Mouse (Mus musculus): ENCODE results near the gene Pi4ka.

Gene Pi4ka

DNA sequence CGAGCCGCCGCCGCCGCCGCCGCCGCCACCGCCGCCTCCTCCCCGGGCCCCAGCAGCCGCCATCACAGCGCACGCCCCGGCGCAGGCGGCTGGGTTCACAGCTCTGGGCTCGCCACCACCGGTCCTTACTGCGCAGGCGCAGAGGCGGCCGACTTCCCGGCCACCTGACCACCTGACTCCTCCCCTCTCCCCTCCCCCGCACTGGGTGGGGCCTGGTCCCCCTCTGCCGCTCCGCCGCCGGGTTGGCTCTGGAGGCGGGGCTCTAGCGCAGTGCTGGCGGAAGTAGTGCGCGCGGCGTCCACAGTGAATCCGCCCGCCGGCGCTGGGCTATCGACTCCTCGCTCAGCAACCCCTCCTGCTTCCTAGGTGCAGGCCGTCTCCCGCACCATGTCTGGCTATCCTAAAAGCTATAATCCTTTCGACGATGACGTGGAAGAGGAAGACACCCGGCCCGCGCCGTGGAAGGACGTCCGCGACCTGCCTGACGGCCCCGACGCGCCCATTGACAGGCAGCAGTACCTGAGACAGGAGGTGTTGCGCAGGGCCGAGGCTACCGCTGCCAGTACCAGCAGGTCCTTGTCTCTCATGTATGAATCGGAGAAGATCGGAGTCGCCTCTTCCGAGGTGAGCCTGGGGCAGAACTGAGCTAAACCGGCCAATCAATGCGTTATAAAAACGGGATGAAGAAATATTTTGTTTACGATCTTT is at the start of gene Pi4ka, which contains the start of gene Snap29:
Gene Pi4ka, minus strand, starts transcription at position 579 of the 708 bp plus-strand sequence.
Gene Snap29, plus strand, starts transcription at position 251 of the 708 bp plus-strand sequence.
- peak; percentile 98 for DNase-seq (ENCODE audit: low read depth, low spot score)

DNA sequence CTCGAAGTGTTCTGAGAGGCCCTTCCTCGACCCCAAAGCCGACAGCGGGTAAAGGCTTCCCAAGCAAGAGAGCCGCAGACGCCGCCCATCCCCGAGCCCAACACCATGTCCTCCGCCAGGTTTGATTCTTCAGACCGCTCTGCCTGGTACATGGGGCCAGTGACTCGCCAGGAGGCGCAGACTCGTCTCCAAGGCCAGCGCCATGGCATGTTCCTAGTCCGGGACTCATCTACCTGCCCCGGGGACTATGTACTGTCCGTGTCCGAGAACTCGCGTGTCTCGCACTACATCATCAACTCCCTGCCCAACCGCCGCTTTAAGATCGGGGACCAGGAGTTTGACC is 46.2 kb upstream of the Pi4ka start:
- DNase-seq (ENCODE audit: low read depth, low spot score) = no peak

DNA sequence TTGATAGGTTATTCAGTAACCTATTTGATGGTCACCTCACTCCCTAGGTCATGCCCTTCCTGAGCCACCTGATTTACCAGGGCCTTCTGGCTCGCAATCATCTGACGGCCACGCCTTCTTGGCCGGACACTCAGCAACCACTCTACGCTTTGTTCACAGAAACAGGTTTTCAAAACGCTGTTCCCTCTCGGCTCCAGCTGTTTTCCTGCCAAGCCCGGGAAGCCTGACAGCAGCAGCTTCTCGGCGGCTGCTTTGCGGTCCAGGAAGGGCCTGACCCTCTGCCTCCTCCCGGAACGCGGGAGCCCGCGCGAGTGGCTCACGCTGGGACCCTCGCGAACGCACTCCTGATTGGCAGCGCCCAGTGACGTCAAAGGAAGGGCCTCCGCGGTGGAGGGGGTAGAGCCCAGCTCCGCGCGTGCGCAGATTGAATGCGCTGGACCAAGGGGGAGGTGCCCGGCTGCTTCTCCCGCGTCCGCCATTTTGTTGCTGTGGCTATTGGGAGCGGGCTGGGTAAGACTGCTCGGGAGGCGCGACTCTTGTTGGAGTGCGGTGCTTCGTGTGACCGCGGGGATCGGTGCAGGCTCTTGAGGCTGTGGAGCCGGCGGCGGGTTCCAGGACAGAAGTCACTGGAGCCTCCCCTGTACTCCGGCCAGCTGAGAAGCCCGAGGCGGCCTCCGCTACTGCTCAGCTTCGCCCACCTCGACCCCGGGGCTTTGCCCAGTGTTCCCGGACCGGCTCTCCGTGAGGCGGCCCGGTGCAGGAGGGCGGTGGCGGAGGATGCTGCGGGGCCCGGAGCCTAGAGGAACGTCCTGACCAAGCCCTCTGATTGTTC is 45.6 kb upstream of the Pi4ka start, which contains the start of gene Crkl:
Gene Crkl, plus strand, starts transcription at position 447 of the 832 bp plus-strand sequence.
- DNase-seq (ENCODE audit: low read depth, low spot score) = peak; percentile 95

DNA sequence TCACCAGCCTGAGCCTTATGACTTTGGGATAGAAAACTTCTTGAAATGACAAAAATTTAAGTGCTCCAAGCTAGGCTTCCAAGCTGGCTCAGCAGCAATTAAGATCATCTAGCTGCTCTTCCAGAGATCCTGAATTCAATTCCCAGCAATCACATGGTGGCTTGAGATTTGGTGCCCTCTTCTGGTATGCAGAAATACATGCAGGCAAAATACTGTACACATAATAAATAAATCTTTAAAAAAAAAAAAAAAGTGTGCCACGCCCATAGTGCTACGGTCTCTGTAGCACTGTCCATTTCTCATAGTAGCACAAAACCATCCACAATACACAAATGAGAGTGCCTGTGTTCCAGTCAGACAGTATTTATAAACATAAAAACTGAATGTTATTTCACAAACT is 26.5 kb upstream of the Pi4ka start:
- no peak for DNase-seq (ENCODE audit: low read depth, low spot score)

DNA sequence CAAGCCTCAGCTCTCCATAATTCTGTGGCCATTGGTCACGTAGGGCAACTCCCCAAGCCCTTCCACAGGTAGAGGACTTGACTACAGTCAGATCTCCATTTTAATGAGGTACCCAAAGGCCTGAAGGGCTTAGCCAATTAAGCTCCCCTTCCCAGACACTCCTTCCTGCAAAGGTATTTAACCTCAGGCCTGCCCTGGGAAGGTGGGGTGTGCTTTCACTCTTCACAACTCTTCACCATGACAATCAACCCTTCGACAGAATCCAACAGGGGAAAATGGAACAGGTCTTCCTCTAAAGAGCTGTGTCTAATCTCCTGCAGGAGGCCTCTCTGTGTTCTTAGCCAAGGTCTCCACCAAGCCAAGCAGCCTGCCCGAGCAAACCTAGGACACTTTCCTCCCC is 16.9 kb upstream of the Pi4ka start:
- DNase-seq (ENCODE audit: low read depth, low spot score) = no peak

DNA sequence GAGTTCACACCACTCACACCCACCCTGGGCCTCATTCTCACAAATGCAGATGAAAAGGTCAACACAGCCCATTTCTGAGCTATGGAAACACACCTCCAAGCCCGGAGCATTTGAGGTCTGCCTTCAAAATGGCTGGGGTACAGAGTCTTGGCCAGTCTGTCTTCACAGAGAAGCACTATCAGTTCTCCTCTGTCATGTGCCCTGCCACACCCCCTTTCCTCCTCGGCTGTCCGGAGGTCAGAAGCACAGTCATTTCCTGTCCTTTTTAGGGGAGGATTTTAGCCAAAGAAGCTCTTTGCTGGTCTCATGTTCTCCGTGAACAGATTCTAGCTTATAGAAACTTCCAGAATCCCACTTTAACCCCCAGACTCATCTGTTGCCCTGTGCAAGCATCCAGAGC is 4.1 kb upstream of the Pi4ka start:
- no peak for DNase-seq (ENCODE audit: low read depth, low spot score)

DNA sequence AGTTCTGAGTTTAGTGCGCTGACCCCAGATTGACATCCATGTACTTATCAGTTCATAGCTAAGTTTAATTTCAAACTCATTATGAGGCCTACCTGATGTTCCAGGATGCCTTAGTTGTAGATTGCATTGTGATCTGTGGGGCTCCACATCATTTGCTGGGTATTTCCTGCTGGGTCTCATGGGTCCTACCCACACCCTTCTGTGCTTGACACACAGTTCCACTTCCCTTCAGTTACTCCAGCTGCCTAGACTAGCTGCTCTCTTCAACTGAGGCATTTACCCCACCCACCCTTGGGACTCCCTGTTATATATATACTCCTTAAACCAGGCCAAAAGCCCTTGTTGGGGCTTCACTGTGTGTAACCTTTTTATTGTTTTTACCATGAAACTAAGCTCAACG is 2.9 kb upstream of the Pi4ka start:
- DNase-seq (ENCODE audit: low read depth, low spot score) = no peak

DNA sequence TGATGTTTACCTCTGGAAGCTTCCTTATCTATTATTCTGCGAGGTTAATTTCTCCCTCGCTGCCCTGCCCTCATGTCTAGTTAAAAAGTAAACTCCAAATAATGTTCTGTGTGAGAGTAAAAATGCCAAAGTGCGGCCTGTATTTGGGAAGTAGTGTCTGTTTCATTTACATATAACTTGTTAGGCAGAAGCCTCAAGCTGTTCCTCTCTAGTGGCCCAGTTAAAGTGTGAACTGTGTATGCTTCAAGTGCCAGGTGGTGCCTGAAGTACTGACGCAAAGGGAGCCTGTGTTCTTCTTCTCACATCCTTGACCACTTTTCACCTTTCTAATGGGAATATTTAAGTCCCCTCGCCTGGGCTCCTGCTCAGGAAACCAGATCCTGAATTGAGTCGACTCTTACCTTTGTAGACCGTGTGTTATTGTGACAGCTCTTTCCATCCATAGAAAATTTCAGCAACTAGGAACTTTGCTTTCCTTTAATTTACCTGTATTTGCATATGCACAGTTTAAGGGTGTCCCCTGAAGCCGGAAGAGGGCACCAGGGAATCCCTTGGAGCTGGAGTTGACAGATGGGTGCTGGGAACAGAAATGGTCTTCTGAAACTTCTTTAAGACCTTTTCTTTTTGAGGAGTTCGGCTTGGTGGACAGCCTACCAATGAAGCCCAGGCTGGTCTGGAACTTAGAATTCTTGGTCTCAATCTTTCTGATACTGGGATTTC is 558 bp upstream of the Pi4ka start:
- DNase-seq (ENCODE audit: low read depth, low spot score) = no peak

DNA sequence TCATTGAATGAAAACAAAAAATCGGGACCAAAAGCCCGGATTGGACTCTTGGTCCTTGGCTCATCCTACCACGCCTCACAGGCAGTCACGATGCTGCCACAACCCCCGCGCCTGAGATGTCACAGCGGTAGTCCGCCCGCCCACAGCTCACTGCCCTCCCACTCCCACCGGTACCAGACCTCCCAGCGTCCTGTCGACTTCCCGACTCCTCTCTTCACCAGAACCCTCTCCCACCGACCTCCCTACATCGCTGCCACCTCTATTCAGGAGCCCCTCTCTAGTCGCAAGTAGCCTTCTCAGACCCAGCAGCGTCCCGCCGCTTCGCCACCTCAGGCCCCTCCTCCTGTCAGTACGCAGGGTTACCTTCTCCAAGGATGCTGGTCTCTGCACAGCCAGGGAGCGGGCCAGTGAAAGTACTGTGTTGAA is 830 bp downstream of the Pi4ka start:
- no peak for DNase-seq (ENCODE audit: low read depth, low spot score)

DNA sequence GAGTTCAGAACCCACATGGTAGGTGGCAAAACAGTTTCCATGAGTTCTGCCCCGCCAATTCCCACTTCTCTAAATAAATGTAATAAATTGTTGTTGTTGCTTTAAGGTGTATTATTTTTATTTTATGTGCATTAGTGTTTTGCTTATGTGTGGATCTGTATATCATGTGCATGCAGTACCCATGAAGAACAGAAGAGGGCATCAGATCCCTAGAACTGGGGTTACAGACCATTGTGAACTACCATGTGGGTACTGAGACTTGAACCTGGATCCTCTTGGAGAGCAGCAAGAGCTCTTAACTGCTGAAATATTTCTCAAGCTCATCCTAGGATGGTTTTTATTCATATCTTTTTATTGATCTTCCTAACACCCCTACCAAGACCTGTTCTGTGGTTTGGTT is 3.3 kb downstream of the Pi4ka start:
- DNase-seq (ENCODE audit: low read depth, low spot score) = no peak

DNA sequence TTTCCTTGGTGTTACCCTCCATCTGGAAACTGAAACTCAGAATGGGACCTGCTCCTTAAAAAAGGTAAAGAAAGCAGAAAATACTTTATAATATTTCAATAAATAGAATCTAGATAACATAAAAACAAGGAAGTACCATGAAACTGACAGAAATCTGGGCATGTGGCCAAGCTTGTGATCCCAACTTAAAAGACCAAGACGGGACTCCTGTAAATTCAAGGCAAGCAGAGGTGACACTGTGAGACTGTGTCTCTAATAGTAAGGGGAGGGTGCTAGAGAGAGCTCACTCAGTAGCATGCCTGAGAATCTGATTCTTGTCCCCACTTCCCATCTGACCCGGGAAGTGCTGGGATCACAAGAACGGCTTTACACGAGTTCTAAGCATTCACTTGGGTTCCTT is 13.3 kb downstream of the Pi4ka start:
- no peak for DNase-seq (ENCODE audit: low read depth, low spot score)

DNA sequence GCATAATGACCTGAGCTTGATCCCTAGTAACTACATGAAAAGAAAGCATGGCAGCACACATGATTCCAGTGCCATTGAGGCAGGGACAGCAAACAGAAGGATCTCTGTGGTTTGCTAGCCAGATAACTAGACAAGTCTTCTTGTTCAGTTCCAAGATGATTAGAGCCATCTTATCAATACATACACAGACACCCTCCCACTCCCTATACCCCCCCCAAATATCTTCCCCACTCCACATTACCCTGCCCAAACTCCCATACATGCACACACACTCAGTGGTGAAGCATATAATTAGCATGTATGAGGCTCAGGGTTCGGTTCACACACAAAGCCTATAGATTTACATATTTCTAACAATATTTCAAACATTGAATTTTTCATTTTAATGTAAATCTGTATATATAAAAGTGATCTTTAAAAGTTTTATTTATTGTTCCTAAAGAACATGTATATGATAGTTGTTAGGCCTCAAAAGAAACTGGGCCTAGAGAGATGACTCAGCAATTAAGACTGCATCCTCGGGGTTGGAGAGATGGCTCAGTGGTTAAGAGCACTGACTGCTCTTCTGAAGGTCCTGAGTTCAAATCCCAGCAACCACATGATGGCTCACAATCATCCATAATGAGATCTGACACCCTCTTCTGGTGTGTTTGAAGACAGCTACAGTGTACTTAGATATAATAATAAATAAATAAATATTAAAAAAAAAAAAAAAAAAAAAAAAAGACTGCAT is 22.4 kb downstream of the Pi4ka start:
- DNase-seq (ENCODE audit: low read depth, low spot score) = no peak

DNA sequence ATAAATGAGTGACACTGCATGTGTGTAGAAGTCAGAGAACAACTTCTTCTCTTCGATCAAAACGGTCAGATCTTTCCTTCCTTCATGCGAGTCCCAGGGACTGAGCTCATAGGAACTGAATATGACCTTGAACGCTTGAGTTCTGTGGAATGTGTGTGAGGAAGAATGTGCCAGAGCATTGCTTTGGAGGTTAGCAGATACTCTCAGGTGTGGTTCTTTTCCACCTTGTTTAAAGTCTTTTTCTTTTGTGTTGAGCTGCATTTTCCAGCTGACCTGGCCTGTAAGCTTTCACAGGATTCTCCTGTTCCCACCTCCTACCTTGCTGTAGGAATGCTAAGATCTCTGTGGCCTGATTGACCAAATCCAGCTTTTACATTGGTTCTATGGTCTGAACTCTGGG is 23.8 kb downstream of the Pi4ka start:
- DNase-seq (ENCODE audit: low read depth, low spot score) = no peak

DNA sequence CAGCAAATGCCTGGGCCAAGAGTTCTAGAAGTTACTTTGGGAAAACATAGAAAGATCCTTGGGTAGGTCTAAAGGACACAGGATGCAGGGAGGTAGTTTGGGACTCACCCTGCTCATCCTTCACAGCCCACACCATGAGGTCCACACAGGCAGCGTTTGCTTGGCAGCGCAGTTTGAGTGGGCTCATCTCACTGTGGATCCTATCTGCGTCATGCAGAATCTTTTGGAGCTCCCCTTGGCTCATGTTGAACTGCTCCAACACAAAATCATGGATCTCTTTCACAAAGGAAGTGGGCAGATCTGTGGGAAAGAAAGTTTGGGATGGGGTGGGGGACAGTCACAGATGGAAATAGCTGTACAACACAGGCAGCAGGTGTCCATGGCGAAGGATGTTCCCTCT is 47.3 kb downstream of the Pi4ka start:
- no peak for DNase-seq (ENCODE audit: low read depth, low spot score)

DNA sequence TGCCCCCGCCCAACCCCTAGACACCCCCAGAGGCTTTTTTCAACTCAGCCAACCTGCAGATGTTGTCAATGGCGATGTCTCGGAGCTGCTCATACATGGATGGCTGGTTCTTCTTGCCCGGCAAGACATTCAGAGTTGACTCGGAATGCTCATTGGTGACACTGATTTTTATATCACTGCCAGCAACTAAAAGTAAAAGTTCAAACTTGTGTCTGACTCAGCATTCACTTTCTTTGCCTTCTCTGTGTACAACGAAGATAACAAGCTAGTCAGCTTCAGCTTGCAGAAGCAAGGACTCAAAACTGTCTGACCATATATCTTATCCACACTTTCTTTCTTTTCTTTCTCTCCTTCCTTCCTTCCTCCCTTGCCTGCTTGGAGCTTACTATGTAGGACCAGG is 50.1 kb downstream of the Pi4ka start:
- no peak for DNase-seq (ENCODE audit: low read depth, low spot score)

DNA sequence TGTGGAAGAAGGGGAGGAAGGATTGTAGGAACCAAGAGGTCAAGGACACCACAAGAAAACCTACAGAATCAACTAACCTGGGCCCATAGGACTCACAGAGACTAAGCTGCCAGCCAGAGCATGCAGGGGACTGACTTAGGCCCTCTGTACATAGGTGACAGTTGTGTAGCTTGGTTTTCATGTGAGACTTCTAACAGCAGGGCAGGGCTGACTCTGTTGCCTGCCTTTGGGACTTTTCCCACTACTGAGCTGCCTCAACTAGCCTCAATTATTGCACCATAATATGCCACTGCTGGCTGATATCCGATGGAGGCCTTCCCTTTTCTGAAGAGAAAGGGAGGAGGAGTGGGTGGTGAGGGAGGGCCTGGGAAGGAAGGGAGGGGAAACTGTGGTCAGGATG is 59.3 kb downstream of the Pi4ka start:
- no peak for DNase-seq (ENCODE audit: low read depth, low spot score)

DNA sequence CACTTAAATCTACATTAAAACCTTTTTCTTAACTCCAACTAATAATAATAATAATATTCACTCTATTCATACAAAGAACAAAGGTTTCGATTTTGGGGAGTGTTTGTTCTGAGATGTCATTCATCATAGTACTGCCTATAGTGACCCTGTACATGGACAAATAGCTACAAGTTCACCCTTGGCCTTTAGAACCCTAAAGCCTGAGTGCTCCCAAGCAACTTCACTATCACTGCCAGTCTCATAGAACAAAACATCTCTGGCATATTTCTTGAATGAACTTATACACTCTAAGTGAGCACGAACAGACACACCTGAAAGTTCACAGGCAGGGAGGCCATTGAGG is 60.3 kb downstream of the Pi4ka start:
- no peak for DNase-seq (ENCODE audit: low read depth, low spot score)

DNA sequence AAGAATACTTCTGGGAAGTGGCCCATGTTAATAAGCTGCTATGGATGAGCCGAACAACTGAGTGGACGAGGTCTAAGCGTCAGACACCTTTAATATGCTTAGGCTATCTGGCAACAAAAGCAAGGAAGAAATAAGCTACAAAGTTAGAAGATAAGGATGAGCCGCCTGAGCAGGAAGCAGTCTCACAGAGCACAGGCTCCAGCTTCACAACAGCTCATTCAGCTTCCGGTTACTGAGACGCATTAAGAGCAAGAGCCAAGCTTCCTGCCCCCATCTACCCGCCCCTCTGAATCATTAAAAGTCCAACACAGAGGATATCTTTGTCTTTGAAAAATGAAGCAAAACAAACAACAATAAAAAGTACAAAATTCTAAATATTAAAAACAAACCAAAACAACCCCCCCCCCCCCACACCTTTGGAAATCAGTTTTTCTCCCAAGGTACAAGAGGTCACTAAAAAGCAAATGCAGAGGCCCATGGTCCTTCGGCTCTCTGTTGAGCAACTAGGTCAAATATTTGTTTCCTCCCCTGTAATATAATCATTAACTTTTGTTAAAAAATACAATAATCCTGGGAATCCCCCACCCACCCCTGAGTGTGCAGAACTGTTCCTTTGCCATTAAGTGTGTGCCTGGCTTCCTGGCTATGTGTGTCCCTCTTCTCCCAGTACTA is 60.8 kb downstream of the Pi4ka start:
- DNase-seq (ENCODE audit: low read depth, low spot score) = no peak

DNA sequence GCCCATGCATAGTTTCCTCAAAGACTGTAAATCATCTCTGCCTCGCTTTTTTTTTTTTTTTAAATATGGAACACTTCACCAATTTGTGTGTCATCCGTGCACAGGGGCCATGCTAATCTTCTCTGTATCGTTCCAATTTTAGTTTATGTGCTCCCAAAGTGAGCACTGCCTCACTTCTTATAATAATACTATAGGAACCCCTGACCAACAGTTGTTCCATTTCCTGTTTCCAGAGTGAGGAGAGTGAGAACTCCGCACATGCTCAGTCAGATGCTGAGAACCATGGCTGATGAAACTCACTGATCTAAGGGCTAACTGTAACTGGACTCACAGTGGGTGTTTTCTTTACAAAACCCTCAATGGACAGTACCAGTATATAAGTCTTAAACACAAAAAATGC is 64.3 kb downstream of the Pi4ka start:
- DNase-seq (ENCODE audit: low read depth, low spot score) = no peak

DNA sequence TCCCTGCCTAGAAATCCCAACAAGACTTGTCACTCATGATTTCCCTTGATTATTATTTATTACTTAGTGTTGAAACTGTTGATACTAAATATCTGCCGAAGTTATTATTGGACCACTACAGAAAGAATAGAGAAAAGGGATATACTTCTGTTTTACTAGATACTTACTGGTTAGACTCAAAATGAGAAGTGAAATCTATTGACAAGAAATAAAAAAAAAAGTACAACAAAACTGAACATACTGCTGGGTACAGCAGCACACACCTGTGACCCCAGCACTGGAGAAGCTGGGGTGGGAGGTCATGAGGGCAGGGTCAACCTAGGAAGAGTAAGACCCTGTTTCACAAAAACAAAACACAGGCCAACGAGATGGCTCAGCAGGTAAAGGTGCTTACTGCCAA is 65.4 kb downstream of the Pi4ka start:
- DNase-seq (ENCODE audit: low read depth, low spot score) = no peak

DNA sequence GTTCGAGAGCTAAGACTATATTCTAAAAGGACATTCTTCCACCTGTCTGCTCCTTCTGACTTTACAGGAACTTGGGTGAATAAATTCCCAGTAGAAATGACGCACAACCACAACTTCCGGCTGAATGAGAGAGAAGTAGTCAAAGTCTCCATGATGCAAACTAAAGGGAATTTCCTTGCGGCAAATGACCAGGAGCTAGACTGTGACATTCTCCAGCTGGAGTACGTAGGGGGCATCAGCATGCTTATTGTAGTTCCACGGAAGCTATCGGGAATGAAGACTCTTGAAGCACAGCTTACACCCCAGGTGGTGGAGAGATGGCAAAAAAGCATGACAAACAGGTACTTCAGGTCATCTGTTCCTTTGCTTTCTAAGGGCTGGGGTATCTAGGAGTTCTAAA is 66.4 kb downstream of the Pi4ka start:
- DNase-seq (ENCODE audit: low read depth, low spot score) = no peak

All from retina, adult 2 months (tissue).